Mouse (Mus musculus): Measurements from ENCODE around the gene Kng1.

DNA sequence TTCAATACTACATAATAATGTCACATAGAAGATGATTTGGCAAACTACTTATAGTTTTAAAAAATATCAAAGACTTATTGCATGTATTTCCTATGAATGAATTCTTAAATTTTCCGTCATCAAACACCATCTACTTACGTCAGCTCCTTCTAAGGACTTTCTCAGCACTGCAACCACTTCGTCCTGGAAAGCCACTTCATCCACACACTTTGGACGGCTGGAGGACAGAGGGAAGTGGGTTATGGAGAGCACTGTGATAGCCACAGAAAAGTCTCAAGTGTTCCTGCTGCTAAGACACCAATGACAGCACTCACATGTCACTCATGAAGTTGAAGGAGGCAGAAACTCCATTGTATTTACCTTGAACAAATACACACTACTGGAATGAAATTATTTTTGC lies 66.7 kb downstream of the Kng1 start:
- TF ChIP-seq CTCF (IDR thresholded peaks at IDR 0.05; ENCODE audit: low read depth) (no peak), EP300 (IDR thresholded peaks at IDR 0.05; ENCODE audit: low read depth) (no peak)
